Mouse (Mus musculus) lung, postnatal 14 days (tissue): ENCODE measurements around the gene Metap2.
A peak's percentile ranks its signal among the peaks of the same experiment; 100 is the strongest.

Source experiments
- DNase-seq: peaks from one replicate; pipeline ENCODE4 v3.0.0; 2021

Gene Metap2

GRCm38 (mm10) chr10:93897043-93897646, at the start of gene Metap2:
Gene Metap2, minus strand, starts transcription at chr10:93897093.
- DNase-seq: no peak

- no peak for DNase-seq
These were observed 49.1 kb upstream of the Metap2 start for GRCm38 (mm10) chr10:93945843-93946499.

- peak; percentile 31 for DNase-seq
These were observed 48.5 kb upstream of the Metap2 start for GRCm38 (mm10) chr10:93945364-93945763.

GRCm38 (mm10) chr10:93944241-93944640, 47.3 kb upstream of the Metap2 start:
- no peak for DNase-seq

- no peak for DNase-seq
These were observed 43.4 kb upstream of the Metap2 start for GRCm38 (mm10) chr10:93940279-93940678.

- DNase-seq: no peak
These were observed 42.8 kb upstream of the Metap2 start for GRCm38 (mm10) chr10:93939676-93940075.

- no peak for DNase-seq
These were observed 42.0 kb upstream of the Metap2 start for GRCm38 (mm10) chr10:93938844-93939271.

- peak; percentile 55 for DNase-seq
These were observed 37.1 kb upstream of the Metap2 start for GRCm38 (mm10) chr10:93933980-93934379.

GRCm38 (mm10) chr10:93932861-93933260, 36.0 kb upstream of the Metap2 start:
- DNase-seq: no peak

- no peak for DNase-seq
These were observed 35.1 kb upstream of the Metap2 start for GRCm38 (mm10) chr10:93932020-93932419.

- no peak for DNase-seq
These were observed 34.5 kb upstream of the Metap2 start for GRCm38 (mm10) chr10:93931431-93931830.

GRCm38 (mm10) chr10:93930236-93930824, 33.4 kb upstream of the Metap2 start:
- DNase-seq: no peak

- no peak for DNase-seq
These were observed 27.8 kb upstream of the Metap2 start for GRCm38 (mm10) chr10:93924666-93925065.

- no peak for DNase-seq
These were observed 24.3 kb upstream of the Metap2 start for GRCm38 (mm10) chr10:93921160-93921559.

GRCm38 (mm10) chr10:93919227-93919626, 22.3 kb upstream of the Metap2 start:
- DNase-seq: peak; percentile 40

GRCm38 (mm10) chr10:93918701-93919100, 21.8 kb upstream of the Metap2 start:
- DNase-seq: peak; percentile 61

GRCm38 (mm10) chr10:93918087-93918486, 21.2 kb upstream of the Metap2 start:
- DNase-seq: no peak

- no peak for DNase-seq
These were observed 19.9 kb upstream of the Metap2 start for GRCm38 (mm10) chr10:93916778-93917177.

- DNase-seq: no peak
These were observed 18.8 kb upstream of the Metap2 start for GRCm38 (mm10) chr10:93915531-93916275.

GRCm38 (mm10) chr10:93913525-93913924, 16.6 kb upstream of the Metap2 start:
- no peak for DNase-seq

- no peak for DNase-seq
These were observed 16.0 kb upstream of the Metap2 start for GRCm38 (mm10) chr10:93912917-93913316.

- DNase-seq: no peak
These were observed 15.4 kb upstream of the Metap2 start for GRCm38 (mm10) chr10:93912136-93912855.

GRCm38 (mm10) chr10:93911326-93911725, 14.4 kb upstream of the Metap2 start:
- DNase-seq: no peak
